Mouse (Mus musculus) urinary bladder, postnatal 36 days (tissue): Measurements from ENCODE around the gene Tmem178.

Source experiments
- DNase-seq, 2 experiments: peaks; one replicate each; pipeline ENCODE4 v3.0.0; 2022; ENCODE audit warnings: low spot score in 2 of 2, mixed read lengths in 1 of 2

Tmem178 gene

DNA sequence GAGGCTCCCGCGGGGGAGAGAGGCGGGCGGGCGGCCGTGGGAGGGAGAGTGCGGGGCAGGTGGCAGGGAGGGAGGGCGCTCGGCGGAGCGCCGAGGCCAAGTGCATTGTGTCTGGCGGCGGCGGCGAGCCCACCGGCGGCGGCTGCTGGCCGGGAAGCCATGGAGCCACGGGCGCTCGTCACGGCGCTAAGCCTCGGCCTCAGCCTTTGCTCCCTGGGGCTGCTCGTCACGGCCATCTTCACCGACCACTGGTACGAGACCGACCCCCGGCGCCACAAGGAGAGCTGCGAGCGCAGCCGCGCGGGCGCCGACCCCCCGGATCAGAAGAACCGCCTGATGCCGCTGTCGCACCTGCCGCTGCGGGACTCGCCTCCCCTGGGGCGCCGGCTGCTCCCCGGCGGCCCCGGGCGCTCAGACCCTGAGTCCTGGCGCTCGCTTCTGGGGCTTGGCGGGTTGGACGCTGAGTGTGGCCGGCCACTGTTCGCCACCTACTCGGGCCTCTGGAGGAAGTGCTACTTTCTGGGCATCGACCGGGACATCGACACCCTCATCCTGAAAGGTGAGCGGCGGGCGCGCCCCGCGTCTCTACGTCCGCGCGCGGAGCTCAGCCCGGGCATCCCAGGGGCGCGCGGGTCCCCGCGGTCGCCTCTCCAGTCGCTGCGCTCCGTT, at the start of gene Tmem178:
Gene Tmem178 (plus strand): TSS at position 103 of the 669 bp plus-strand sequence.
- no peak for DNase-seq

DNA sequence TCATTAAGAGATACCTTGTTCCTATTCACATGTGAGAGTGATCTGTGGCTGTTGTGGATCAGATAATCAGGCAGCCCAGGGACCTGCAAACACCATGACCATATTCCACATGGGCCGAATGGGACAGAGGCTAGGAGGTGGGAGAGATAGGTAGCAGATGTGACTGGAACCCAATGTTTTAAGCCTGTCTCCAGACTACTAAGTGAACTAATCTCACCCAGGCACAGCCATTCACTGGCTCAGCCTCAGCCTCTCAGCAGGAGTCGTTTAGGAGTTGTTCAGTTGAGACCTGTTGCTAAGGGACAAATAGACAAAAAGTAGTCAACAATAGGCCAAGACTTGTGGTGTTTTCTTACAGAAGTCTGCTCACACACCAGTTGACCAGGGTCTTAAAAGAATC, 48.0 kb upstream of the Tmem178 start:
- DNase-seq, result no peak

DNA sequence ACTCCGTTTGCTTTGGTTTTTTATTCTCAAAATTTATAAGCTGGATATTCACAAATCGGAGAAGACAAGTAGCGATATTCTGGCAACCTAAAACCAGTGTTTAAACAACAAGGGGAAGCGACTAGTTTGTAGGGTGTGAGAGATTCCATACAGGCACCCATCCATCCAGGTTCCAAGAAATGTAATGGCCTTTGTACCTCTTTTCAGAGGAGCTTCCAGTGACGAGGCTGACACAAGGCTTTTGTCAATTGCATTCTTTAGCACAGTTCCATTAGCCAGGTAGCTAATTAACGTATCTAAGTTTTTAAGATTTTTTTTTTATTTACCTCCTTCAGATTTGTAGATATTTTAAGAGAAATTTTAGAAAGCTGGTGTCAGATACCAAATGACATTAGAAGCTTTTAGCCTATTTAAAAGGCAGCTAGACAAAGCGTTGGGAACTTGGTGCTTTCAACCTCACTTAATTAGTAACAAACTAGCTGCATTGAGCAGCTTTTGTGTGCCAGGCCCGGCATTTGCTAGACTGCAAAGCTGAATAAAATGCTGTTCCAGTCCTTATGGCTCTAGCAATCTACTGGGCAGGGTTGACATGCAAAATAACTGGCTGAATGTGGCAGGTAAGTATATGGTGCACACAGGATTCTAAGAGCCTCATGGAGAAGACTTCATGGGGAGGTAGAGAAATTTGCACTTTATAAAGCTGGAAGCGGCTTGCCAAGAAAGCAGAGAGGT, 46.6 kb upstream of the Tmem178 start:
- DNase-seq, result no peak

DNA sequence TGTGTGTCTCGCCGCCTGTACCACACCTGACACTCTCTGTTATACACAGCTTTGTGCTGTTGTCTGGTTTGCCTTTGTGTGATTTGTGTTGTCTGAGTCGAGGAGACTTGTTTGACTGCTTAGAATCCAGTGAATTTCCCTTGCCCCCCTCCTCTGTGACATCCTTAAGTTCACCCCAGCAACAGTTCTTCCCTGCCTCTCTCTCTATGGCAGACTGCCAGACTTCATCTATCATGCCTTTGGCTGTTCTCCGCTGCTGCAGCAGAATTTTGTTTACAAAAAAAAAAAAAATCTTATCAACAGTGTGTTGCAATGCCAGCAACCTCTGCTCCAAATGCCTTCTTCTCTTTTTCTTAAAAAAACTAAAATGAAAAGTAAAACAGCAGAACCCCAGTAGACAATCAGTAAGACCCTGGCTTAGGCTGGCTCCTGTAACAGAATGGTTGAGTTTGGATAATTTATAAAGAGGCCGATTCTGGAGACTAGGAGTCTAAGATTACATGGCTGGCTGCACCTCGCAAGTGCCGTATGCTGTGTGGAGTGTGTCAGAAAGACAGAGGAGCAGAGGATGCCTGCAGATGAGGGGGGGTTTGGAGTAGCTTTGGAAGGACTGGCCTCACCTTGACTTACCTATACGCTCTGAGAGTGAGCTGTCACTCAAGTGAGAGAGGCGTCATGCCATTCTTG, 44.8 kb upstream of the Tmem178 start:
- DNase-seq, result peak; percentile 47 to 62

DNA sequence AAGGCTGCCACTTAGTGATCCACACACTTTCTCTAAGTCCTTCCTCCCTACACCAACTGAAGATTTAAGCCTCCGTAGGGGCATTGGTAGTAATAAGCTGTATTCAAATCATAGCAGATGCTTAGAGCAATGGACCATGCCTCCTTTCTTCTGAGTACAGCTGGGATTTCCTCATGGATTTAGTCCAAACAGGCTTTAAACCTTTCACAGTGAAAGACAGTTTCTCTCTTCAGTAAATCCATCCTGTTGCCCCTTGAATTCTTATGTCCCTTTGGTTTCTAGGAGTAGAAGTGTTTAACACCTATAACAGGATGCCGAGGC, 44.3 kb upstream of the Tmem178 start:
- no peak for DNase-seq

DNA sequence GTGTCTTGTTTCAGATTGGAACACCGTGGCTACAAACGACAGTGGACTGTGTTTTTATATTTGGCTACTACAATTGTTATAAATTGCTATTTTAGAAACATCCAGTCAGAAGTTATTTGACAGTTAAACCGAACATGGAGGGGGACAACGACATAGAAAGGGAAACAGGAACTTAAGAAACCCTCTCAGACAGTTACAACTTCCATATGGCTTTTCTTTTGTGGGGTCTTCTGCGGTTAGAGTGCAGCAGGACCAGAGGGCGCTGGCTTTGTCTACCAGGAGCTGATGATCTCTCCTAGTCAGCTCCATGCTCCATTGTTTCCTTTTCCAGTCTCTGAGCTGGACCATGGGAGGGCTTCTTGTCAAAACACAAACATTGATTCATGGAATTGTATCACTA, 42.5 kb upstream of the Tmem178 start:
- no peak for DNase-seq

DNA sequence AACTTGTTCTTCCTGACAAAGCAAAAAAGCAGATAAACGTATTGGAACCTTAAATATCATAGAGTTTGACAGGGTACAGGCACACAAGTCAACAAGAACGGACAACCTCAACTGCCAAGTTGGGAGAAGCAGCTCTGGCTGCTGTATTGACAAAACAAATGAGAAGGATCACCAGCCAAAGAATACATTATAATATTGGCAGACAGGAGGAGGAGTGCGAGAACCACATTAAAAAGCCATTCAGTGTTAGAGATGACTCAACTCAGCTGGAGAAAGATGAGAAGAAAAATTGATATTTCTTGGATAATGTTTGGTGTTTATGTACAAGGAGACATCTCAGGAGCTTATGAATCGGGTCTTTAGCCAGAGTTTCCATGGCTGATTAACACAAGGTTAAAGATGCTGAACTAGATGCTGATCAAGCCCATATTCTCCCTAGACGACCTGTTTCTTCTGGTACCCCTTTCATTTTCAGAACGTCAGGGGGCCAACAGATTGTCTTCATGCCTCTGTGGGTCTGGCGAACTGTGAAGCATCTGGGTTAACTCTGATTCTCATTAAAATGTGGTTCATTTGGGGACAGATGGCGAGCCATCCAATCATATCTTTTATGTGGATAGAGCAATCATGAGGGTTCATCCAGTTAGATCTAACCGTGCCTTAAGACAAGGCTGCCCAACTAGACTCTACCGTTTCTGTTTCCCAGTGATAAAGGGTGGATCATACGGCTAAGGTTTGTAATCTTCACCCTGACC, 41.1 kb upstream of the Tmem178 start:
- DNase-seq, result no peak

DNA sequence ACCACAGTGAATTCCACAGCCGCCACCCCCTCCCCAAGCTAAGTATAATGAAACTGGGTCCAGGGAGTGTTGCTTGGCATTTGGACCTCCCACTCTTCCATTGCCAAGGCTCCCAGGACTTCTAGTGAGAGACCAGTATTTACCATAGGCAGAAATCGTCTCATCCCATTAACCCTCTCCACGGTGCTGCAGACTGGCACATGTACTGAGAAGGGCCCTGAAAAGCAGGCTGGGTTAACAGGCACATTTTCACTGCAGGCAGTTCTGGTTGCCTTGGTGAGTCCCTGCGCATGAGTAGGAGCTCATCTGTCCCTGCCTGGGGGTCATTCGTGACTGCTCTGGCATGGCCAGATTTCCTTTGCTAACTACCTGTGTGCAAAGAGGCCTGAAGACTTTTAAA, 40.4 kb upstream of the Tmem178 start:
- DNase-seq, result no peak

DNA sequence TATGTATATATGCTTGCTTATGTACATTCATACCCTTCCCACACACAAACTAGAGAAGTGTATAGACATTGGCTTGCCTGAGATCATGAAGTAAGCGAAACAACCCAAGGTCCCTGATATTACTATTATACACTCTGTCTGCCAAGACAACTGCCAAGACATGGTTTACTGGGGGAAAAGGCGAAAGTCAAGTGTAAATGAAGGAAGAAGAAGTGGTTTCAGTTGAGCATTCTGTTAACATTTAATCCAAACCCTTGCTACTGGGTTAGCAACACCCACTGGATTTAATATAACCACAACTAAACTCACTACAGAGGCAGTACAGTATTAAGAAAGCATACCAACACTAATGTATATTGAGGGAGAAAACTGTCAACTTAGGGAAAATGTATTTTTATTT, 28.8 kb upstream of the Tmem178 start:
- no peak for DNase-seq

DNA sequence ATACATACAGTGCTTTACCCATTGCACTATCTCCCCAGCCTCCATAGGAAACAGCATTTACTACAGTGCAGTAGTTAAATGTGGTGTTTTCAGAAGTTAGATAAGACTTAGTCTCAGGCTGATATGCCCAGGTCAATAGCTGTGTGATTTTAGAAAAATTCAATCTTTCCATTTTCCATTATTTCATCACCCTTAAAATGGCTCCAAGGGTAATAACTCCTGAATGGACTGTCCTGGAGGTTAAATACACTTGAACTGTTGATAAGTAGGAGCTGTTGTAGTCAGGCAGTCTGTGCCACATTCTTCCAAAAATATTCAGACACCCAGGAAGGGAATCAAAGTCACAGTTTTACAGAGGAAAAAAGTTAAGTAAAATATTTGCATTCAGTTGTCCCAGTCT, 25.2 kb upstream of the Tmem178 start:
- DNase-seq, result no peak

DNA sequence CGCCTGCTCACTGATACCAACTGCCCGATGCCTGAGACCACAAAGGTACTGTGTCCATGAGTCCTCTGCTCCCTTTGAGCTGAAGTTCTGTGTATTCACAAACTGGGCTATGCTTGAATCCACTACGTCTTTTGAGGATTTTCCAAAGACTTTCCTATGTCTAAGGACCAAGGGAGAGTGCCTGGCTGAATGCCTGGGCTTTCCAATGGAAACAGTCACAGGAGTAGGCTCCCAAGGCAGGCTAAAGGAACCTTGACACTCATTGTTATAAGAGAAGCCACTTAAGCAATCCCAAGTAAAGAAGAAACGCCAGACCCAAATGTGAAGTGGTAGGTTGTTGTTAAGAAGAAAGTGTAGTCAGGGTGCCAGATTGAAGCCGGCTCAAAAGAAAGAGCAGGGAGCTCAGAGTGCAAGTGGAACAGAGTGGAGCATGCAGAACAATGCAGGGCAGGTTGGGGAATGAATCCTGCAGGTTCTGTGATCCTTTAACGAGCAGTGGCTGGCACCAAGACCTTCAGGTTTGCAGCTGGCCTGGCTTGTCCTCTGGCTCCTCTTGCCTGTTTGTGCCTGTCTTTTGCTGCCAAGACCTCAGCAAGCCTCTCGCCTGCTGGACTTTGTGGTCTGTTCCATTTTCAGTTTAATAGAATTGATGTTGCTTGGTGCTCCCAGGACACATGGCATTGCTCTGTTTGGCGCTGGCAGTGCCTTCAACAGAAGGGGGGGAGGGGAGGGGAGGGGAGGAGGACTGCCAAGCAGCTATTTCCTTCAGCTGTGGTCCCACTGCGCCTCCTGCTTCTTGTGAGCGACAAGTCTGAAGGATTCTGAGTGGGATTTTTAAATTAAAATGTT, 22.9 kb upstream of the Tmem178 start:
- DNase-seq, result peak in 1 of 2 experiments; percentile 28

DNA sequence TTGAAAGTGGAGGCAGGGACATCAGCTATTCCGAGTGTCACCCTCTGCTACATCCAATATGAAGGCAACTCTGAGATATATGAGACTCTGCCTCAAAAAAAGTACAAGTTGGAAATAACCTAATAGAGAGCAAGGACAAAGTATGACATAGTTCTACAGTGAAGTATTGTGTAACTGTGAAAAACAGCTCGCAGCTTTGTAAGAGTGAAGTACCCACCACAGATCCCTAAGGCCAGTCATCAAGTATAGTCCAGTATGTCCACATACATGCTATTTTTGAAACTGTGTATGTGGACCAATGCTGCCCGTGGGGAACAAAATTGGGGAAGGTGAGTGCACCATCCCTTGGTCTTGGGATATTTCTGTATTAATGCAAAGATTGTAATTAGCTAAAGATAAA, 18.9 kb upstream of the Tmem178 start:
- DNase-seq, result no peak

DNA sequence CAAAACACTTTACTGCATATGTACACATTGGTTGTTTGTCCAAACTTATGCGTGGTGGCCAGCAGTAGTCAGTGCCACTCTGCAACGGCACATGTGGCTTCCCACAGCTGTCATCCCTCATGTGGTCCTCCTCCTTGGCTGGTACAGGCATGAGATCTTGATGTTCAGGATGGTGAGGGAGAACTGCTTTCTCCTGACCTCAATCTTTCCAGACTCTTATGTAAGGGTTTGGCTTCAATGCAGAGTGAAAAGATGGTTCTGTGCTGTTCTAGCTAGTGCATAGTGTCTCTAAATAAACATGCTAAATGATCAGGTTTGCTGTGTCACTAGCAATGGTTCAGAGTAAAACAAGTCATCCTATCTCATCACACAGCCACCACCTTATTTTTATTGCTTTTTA, 17.3 kb upstream of the Tmem178 start:
- no peak for DNase-seq

DNA sequence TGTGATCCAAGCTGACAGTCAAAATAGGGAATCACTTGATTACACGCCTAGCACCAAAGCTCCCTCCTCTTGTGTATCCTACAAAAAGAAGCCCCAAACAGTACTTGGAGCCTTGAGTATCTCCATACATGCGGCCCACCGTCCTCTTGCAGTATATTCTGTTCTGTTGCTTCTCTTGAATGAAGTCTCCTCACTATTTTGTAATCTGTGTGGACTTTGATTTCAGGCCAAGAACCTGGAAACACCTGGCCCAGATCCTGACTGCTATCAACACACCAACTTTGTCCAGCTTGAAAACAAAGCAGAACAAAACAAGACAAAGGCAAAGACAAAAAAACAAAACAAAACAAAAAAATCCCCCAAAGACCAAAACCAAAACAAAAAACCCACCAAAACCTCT, 11.7 kb upstream of the Tmem178 start:
- DNase-seq, result no peak

DNA sequence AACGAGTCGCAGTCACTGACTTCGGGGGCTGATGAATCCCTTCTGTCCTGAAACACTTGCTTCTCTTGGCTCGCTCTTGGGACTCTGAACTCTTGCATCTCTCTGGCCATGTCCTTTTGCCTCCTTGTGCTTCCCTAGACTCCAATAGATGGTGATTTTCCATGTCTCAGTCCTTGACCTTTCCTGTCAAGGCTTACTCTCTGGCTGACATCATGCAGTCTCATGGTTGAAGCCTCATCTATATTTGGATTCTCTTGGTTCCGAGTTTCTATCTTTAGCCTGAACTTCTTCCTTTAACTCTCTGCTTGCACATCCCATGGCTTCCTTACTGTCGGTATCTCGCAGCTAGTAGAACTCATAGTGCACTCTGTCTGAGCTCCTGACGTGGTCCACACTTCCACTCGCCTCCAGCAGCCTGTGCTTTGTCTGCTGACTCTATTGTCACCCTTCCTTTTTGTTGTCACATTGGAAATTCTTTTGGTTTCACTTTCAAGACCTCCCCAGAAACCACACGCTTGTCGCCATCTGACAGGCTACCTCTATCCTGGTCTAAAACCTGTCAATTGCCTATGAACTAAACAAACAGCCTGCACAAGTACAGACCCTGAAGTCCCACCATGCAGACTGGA, 10.9 kb upstream of the Tmem178 start:
- no peak for DNase-seq

DNA sequence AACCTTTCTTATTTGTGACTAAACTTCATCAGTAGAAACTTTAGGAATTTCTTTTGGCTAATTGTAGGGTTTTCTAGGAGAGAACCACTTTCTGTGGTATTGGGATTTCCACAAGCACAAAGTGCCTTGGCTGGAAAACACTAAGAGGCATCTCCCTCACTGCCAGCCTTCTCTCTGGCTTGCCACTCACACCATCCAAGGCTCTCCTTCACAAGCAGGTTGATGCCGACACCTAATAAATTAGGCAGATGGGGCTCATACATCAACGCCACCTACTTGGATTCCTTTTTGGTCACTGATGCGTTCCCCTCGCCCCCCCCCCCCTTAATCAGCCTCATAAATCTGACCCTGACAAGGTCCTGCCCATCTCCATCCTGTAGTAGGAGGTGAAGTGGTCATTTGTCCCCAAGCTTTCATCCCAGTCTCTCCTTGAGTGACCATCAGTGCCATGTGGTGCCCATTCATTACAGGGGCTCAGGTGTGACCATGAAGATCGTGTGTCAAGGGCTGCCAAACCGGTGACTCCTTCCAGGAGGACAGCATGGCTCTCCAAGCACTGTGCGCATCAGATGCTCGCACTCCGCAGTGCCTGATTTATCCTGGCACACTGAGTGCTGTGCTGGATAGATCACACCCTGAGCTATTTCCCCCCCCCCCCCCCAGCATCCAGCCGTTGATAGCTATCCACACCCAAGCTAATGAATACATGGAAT, 8.5 kb upstream of the Tmem178 start:
- DNase-seq, result no peak

DNA sequence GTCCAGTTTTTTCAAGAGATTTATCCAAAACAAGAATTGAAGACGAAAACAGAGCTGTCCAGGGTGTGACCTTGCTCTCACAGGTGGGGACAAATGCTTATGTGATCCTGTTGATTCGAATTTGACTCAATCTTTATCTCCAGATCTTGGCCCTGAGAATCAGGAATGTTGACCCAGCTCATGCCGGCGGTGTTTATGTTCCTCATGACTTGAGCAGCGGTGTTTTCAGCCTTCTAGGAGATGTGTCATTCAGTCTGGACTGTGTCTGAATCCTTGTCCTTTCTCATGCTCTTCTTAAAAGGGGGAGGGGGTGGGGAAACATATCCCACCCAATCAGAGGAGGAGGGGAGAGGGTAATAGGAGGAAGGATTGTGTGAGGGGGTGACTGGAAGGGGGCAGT, 7.9 kb upstream of the Tmem178 start:
- no peak for DNase-seq

DNA sequence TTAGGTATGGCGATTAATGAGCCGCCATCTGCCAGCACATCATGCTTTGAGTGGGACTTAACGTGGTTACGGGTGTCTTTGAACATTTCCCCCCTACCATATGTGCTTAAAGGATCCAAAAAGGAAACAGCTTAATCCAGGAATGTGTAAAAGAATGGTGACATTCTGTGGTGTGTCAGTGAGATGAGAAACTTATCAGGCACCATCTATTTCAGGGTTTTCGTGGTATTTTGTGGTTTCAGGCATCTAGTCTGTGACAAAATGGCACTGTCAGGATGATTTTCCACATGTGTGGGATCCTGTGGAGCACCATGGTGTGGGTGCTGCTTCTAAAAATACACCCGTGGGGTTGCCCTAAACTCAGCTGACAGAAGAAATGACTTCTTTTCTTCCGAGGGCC, 4.6 kb upstream of the Tmem178 start:
- no peak for DNase-seq

DNA sequence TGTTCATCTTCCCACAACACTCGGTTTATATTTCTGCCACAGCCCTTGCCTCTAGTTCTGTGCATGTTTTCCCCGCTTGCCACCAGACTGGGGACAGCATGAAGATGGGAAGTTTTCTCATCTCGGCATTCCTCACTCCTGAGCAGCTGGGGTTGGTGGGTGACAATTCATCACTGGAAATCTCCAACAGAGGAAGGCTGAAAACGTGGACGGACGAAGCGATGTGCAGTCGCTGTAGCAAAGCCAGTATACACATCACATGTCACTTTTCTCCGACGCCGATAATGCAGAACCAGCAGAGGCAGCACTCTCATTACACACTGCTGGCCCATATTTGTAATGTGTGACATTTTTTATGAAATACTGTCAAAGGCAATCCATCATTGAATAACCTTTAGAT, 2.6 kb upstream of the Tmem178 start:
- no peak for DNase-seq

DNA sequence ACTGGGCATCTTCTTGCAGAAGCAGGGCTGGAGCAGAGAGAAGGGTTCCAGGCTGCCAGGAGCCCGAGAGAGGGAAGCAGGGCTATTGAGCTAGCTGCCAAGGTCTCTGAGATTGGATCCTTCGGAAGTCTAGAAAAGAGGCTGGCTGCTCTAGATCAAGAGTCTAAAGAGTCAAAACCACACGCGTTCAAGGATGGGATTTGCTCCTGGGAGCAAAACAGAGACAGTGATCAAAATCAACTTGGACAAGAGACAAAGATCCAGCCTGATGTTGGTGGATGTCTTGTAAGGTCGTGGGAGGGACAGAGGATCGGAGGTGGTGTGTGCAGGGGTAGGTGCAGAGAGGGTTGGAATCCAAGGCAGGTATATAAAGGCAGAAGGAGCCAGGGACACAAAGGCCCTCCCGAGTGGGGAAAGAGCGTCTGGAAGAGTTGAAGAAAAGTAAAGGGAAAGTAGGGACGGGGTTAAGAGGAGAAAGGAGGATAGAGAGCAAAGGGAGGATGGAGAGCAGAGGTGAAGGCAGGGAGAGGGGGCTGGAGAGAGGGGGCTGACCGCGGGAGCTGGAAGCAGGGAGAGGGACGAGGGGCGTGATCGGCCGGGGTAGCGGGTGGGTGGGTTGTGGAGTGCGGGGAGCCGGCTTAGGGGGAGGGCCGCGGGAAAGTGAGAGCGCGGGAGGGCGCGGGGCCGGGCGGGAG, 450 bp upstream of the Tmem178 start:
- DNase-seq, result no peak
